Mouse (Mus musculus): ENCODE results near the gene Gtf2f2.

DNA sequence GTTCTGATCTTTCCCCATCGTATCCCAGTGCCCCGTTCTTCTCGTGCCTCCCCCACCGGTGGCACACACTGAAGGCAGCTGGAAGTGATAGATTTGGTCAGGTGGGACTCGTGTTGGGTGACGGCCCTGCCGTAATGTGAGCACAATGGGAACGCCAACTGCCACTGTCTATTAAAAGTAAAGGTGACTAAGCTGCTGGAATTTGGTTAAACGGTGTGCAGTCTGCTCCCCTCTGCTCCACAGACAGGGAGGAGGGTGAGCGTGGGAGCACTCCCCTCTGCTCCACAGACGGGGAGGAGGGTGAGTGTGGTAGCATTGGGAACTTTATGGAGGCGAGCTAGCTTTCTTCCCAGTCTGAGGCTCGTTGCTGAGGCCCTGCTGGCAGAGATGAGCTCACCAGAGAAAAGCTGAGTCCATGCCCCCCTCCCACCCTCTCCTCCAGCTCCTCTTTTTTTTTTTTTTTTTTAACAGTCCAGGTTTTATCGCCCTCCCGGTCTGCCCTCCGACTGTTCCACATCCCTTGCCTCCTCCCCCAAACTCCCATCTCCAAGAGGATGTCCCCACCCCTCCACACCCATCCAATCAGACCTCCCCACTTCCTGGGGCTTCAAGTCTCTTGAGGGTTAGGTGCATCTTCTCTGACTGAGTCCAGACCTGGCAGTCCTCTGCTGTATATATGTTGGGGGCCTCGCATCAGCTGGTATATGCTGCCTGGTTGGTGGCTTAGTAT lies 155.2 kb downstream of the Gtf2f2 start:
- TF ChIP-seq POLR2A (IDR thresholded peaks at IDR 0.05; ENCODE audit: extremely low read depth, insufficient read depth, low read length) (no peak), CTCF (IDR thresholded peaks at IDR 0.05; ENCODE audit: extremely low read depth, insufficient read depth, low read length) (no peak)
